Mouse (Mus musculus): ENCODE results near the gene Il18bp. TPM values are rescaled to one million over a fixed set of nuclear protein-coding genes. Genes with fewer than 3 reads are reported as not detected.

The Il18bp gene
- polyA plus RNA-seq, 1 experiment from 2014 or later = 3.2 TPM

GRCm38 (mm10) chr7:101968751-101969150, 49.7 kb downstream of the Il18bp start:
- Histone ChIP-seq H3K27me3 (ENCODE audit: control insufficient read depth, insufficient read depth, low read length) (no peaks in the 10 kb centered on the region), H3K27ac (ENCODE audit: low read length) (peak overlapping the region; percentile 58), H3K9ac (ENCODE audit: low read length) (no peak overlapping the region), H3K36me3 (ENCODE audit: control insufficient read depth, insufficient read depth) (no peaks in the 10 kb centered on the region; the same call in 1 of the 2 replicates), H3K4me1 (ENCODE audit: control insufficient read depth, insufficient read depth, low read length) (peaks cover 44% of the 10 kb centered on the region), H3K4me2 (ENCODE audit: low read depth, low read length) (no peak overlapping the region), H3K4me3 (ENCODE audit: low read length) (no peak overlapping the region), H3K9me3 (replicated peaks; ENCODE audit: control insufficient read depth, low read length) (no peaks in the 10 kb centered on the region)
- WGBS = 66% methylated on average over 2 of the region's 2 CpGs
- no peak for ATAC-seq (replicated peaks; ENCODE audit: extremely low read depth, insufficient read depth, low FRiP score)

- peaks cover 30% of the 10 kb centered on the region for H3K4me1 ChIP-seq (ENCODE audit: control insufficient read depth, insufficient read depth, low read length)
- H3K4me2 ChIP-seq (ENCODE audit: low read depth, low read length) = no peak overlapping the region
- H3K27me3 ChIP-seq (ENCODE audit: control insufficient read depth, insufficient read depth, low read length) = no peaks in the 10 kb centered on the region
- ATAC-seq (replicated peaks; ENCODE audit: extremely low read depth, insufficient read depth, low FRiP score) = no peak
- H3K36me3 ChIP-seq (ENCODE audit: control insufficient read depth, insufficient read depth) = no peaks in the 10 kb centered on the region
- H3K4me3 ChIP-seq (ENCODE audit: low read length) = no peak overlapping the region
- 35% methylated on average over 1 of the region's 1 CpGs for WGBS
- no peaks in the 10 kb centered on the region for H3K9me3 ChIP-seq (replicated peaks; ENCODE audit: control insufficient read depth, low read length)
- peak overlapping the region; percentile 43; the same call in 1 of the 2 replicates for H3K27ac ChIP-seq (ENCODE audit: low read length)
- no peak overlapping the region for H3K9ac ChIP-seq (ENCODE audit: low read length)
These were observed 51.2 kb downstream of the Il18bp start for GRCm38 (mm10) chr7:101967256-101967655.

- Histone ChIP-seq H3K27me3 (ENCODE audit: control insufficient read depth, insufficient read depth, low read length) (no peaks in the 10 kb centered on the region), H3K36me3 (ENCODE audit: control insufficient read depth, insufficient read depth) (no peaks in the 10 kb centered on the region), H3K4me3 (ENCODE audit: low read length) (no peak overlapping the region), H3K9me3 (replicated peaks; ENCODE audit: control insufficient read depth, low read length) (no peaks in the 10 kb centered on the region), H3K27ac (ENCODE audit: low read length) (no peak overlapping the region), H3K9ac (ENCODE audit: low read length) (no peak overlapping the region), H3K4me2 (ENCODE audit: low read depth, low read length) (no peak overlapping the region), H3K4me1 (ENCODE audit: control insufficient read depth, insufficient read depth, low read length) (peaks cover 20% of the 10 kb centered on the region)
- 55% methylated on average over 2 of the region's 2 CpGs for WGBS
- ATAC-seq (replicated peaks; ENCODE audit: extremely low read depth, insufficient read depth, low FRiP score) = no peak
These were observed 52.9 kb downstream of the Il18bp start for GRCm38 (mm10) chr7:101965606-101966005.

Other genes with a start within 250 kb of the Il18bp start
- gene Phox2a, start 200.4 kb downstream of the Il18bp start, polyA plus RNA-seq (2015; fragmentation: Nextera tagmentation; extraction: Ambion mirVana) = 0.15 and 0.32 TPM in 2 replicates
- gene Inppl1, start 180.5 kb downstream of the Il18bp start, polyA plus RNA-seq (2015; fragmentation: Nextera tagmentation; extraction: Ambion mirVana) = 48.9 and 59.3 TPM in 2 replicates
- 0.98 and 2.4 TPM in 2 replicates for gene Folr2, start 161.5 kb downstream of the Il18bp start, polyA plus RNA-seq (2015; fragmentation: Nextera tagmentation; extraction: Ambion mirVana)
- gene Anapc15, start 155.0 kb downstream of the Il18bp start, polyA plus RNA-seq (2015; fragmentation: Nextera tagmentation; extraction: Ambion mirVana) = 53.2 and 54.0 TPM in 2 replicates
- 4.0 and 4.7 TPM in 2 replicates for gene Folr1, start 147.9 kb downstream of the Il18bp start, polyA plus RNA-seq (2015; fragmentation: Nextera tagmentation; extraction: Ambion mirVana)
- gene Lamtor1, start 112.8 kb downstream of the Il18bp start, polyA plus RNA-seq (2015; fragmentation: Nextera tagmentation; extraction: Ambion mirVana) = 147 and 151 TPM in 2 replicates
- 0.14 TPM in 1 of 2 replicates, not detected in the other for gene Tomt, start 112.3 kb downstream of the Il18bp start, polyA plus RNA-seq (2015; fragmentation: Nextera tagmentation; extraction: Ambion mirVana)
- 5.9 and 7.0 TPM in 2 replicates for gene Lrrc51, start 84.8 kb downstream of the Il18bp start, polyA plus RNA-seq (2015; fragmentation: Nextera tagmentation; extraction: Ambion mirVana)
- 41.0 and 46.5 TPM in 2 replicates for gene Numa1, start 84.6 kb downstream of the Il18bp start, polyA plus RNA-seq (2015; fragmentation: Nextera tagmentation; extraction: Ambion mirVana)
- gene Rnf121, start 46.8 kb upstream of the Il18bp start, polyA plus RNA-seq (2015; fragmentation: Nextera tagmentation; extraction: Ambion mirVana) = 16.5 and 17.3 TPM in 2 replicates
- gene Xndc1, start 46.8 kb upstream of the Il18bp start, polyA plus RNA-seq (2015; fragmentation: Nextera tagmentation; extraction: Ambion mirVana) = 19.6 and 21.6 TPM in 2 replicates
- gene Xntrpc, start 47.0 kb upstream of the Il18bp start, polyA plus RNA-seq (2015; fragmentation: Nextera tagmentation; extraction: Ambion mirVana) = 0.80 and 0.95 TPM in 2 replicates
- 0.12 and 0.17 TPM in 2 replicates for gene Trpc2, start 64.4 kb upstream of the Il18bp start, polyA plus RNA-seq (2015; fragmentation: Nextera tagmentation; extraction: Ambion mirVana)
- 3.1 and 5.0 TPM in 2 replicates for gene Art1, start 83.1 kb upstream of the Il18bp start, polyA plus RNA-seq (2015; fragmentation: Nextera tagmentation; extraction: Ambion mirVana)
- gene Art5, start 90.8 kb upstream of the Il18bp start, polyA plus RNA-seq (2015; fragmentation: Nextera tagmentation; extraction: Ambion mirVana) = 1.4 and 1.9 TPM in 2 replicates
- gene Chrna10, start 98.1 kb upstream of the Il18bp start, polyA plus RNA-seq (2015; fragmentation: Nextera tagmentation; extraction: Ambion mirVana) = 0.24 TPM in 1 of 2 replicates, not detected in the other
- gene Nup98, start 191.5 kb upstream of the Il18bp start, polyA plus RNA-seq (2015; fragmentation: Nextera tagmentation; extraction: Ambion mirVana) = 20.7 and 20.8 TPM in 2 replicates
- 56.4 and 61.6 TPM in 2 replicates for gene Pgap2, start 191.5 kb upstream of the Il18bp start, polyA plus RNA-seq (2015; fragmentation: Nextera tagmentation; extraction: Ambion mirVana)
- gene Rhog, start 237.4 kb upstream of the Il18bp start, polyA plus RNA-seq (2015; fragmentation: Nextera tagmentation; extraction: Ambion mirVana) = 54.1 and 59.6 TPM in 2 replicates
- 16.2 and 18.5 TPM in 2 replicates for gene Stim1, start 249.1 kb upstream of the Il18bp start, polyA plus RNA-seq (2015; fragmentation: Nextera tagmentation; extraction: Ambion mirVana)